Mouse (Mus musculus): ENCODE results near the gene Slc35e3. TPM values are rescaled to one million over a fixed set of nuclear protein-coding genes. Genes with fewer than 3 reads are reported as not detected.

Slc35e3 gene
- 6.4 TPM for polyA plus RNA-seq (2014; fragmentation: Illumina TruSeq; extraction: RNeasy Lipid Tissue Mini Kit (QIAGEN cat#74804); ENCODE audit: low read depth, low replicate concordance)

DNA sequence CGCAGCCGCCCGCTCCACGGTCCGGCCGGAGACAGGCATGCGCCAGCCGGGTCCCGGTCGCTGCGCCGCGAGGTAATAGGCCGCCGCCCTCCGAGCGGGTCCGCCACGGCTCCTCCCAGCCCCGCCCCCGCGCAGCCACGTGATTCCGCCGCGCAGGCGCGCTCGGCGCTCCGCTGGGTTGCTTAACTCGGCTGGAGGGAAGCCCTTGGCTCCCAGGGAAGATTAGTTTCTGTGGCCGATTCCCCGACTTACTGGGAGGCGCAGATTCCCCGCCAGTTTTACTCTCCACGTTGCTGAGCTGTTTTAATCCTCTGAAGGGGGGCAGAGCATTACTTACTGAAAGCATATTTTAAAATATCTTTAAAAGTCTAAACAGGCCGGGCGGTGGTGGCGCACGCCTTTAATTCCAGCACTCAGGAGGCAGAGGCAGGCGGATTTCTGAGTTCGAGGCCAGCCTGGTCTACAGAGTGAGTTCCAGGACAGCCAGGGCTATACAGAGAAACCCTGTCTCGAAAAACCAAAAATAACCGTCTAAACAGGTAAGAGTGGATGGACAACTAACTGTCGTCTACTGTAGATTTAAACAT lies at the start of gene Slc35e3:
Gene Slc35e3, minus strand, starts transcription at position 69 of the 587 bp plus-strand sequence.

DNA sequence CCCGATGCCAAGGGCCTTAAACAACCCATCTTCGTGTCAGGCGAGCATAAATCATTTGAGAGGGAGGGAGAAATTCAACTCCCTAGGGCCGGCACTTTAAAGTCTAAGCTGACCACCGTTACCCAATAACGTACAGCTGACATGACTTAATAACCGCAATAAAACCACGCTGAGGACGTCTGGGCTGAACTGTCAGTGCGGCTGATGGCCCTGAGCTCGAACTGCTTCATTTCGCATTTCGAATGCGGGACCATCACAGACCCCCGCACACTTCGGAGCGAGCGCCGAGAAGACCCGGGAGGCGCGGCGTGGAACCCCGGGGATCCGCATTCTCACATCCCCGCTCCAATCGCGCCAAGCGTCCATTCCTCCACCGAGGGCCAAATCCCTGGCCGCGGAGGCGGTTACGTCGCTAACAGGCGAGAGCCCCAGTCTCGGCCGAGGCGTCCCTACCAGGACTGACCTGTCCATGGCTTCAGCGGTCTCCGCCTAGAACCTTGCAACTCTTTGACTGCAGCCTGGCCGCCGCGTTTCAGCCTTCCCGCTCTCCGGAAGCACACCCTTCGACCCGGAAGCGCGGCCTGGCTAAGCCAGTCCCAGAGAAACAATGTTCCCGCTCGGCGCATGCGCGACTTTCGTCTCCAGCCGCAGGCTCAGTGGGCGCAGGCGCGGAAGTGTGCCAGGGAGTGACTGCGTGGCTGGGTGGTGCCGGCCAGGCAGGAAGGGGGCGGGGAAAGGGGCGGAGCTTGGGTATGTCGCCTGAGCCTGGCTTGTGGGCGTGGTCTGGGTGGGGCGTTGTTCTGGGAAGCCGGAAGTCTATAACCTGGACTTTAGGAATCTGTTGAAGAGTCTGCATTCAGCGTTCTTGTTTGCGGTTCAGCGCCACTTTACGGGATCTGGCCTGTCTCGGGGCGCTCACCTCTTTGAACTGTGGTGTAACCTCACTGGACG lies 46.3 kb upstream of the Slc35e3 start, which contains the start of gene Nup107:
Gene Nup107, minus strand, starts transcription at position 565 of the 951 bp plus-strand sequence.

DNA sequence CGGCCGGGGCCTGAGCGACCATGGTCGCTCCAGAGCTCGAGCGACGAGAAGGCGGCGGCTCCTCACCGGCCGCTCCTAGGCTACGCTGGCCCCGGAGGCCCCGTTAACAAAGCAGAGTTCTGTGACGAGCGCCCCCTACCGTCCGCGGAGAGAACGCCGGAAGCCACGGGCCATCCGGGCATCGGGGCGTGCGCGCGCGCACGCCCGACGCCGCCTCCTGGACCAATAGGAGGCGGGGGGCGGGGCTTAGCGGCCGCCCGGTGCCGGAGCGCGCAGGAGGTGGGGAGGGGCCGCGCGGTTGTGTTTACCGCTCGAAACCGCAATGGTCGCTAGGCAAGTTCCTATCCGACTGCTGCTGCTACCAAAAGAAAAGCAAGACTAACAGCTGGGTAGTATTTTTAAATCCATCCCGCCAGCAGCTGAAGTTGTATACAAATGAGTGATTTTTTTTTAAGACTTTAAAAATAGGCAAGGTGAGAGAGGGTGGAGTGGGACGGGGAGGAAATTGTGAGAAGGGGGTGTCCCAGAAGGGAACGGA lies 35.5 kb downstream of the Slc35e3 start, which contains the start of gene Mdm2:
Gene Mdm2, minus strand, starts transcription at position 155 of the 538 bp plus-strand sequence.

Other genes with a start within 250 kb of the Slc35e3 start
- gene Cpm, start 116.9 kb downstream of the Slc35e3 start, polyA plus RNA-seq (2014; fragmentation: Illumina TruSeq; extraction: RNeasy Lipid Tissue Mini Kit (QIAGEN cat#74804); ENCODE audit: low read depth, low replicate concordance): 0.74 TPM
- 25.8 TPM for gene Mdm2, start 35.6 kb downstream of the Slc35e3 start, polyA plus RNA-seq (2014; fragmentation: Illumina TruSeq; extraction: RNeasy Lipid Tissue Mini Kit (QIAGEN cat#74804); ENCODE audit: low read depth, low replicate concordance)
- gene Nup107, start 46.3 kb upstream of the Slc35e3 start, polyA plus RNA-seq (2014; fragmentation: Illumina TruSeq; extraction: RNeasy Lipid Tissue Mini Kit (QIAGEN cat#74804); ENCODE audit: low read depth, low replicate concordance): 7.7 TPM
- gene Rap1b, start 99.7 kb upstream of the Slc35e3 start, polyA plus RNA-seq (2014; fragmentation: Illumina TruSeq; extraction: RNeasy Lipid Tissue Mini Kit (QIAGEN cat#74804); ENCODE audit: low read depth, low replicate concordance): 123 TPM

Data from liver, adult 10 weeks (tissue).